Mouse (Mus musculus): ENCODE results near the gene Macrod2. TPM values are rescaled to one million over a fixed set of nuclear protein-coding genes. Genes with fewer than 3 reads are reported as not detected.

Macrod2 gene
- total and polyA plus RNA-seq, 2 experiments: 2.0 to 3.3 TPM

DNA sequence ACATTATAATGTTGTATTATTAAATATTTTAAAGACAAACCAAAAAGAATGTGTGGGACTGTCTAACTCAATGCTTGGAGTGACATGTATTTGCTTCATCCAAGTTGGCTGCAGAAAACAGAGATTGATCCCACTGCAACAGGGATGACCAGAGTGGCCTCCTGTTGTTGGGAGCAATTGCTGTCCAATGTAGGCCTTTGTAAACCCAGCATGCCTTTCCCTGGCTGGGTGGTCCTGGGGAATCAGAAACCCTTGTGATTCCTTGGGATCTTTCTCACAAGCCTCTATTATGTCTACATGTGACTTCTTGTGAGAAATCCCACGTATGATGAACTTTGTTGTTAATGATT lies 806.9 kb downstream of the Macrod2 start:
- Histone ChIP-seq H3K4me3 (ENCODE audit: insufficient read depth, low read depth, low read length) (no peak overlapping the region), H3K79me2 (ENCODE audit: control insufficient read depth, insufficient read depth, low read length) (no peaks in the 10 kb centered on the region), H3K4me1 (ENCODE audit: control insufficient read depth, insufficient read depth, low read length) (peaks cover 2% of the 10 kb centered on the region; the same call in 1 of the 2 replicates), H3K36me3 (ENCODE audit: control insufficient read depth, insufficient read depth, low read length) (no peaks in the 10 kb centered on the region), H3K27ac (replicated peaks; ENCODE audit: insufficient read depth, low read depth, low read length) (no peak overlapping the region), H3K27me3 (ENCODE audit: control insufficient read depth, insufficient read depth, low read length) (no peaks in the 10 kb centered on the region), H3K9ac (ENCODE audit: low read depth, low read length) (no peak overlapping the region)
- no peak for DNase-seq (ENCODE audit: extremely low read depth, low read depth, low spot score)
- TF ChIP-seq CTCF (IDR thresholded peaks at IDR 0.05; ENCODE audit: low read depth, low read length) (no peak), POLR2A (IDR thresholded peaks at IDR 0.05; ENCODE audit: extremely low read depth, insufficient read depth, low read length) (no peak)
- WGBS: 93% methylated on average over 1 of the region's 1 CpGs

DNA sequence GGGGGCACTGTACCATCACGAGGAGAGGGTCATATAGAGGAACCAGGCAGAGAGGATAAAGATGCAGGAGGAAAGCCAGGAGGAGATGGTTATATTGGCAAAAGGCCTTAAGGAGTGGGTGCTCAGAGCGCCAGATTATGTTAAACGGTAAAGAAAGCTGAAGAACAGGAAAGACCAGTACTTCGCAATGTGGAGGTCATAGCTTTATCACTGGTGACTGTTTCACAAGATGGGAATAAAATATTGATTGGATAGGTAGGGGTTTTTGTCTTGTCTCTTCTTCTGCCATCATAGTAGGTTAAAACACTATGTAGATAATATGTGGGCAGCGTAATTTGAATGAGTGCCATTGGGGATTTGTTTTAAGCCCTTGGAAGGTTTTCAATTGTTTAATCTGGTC lies 816.2 kb downstream of the Macrod2 start:
- Histone ChIP-seq H3K36me3 (ENCODE audit: control insufficient read depth, insufficient read depth, low read length) (no peaks in the 10 kb centered on the region), H3K27ac (replicated peaks; ENCODE audit: insufficient read depth, low read depth, low read length) (no peak overlapping the region), H3K27me3 (ENCODE audit: control insufficient read depth, insufficient read depth, low read length) (no peaks in the 10 kb centered on the region), H3K4me1 (ENCODE audit: control insufficient read depth, insufficient read depth, low read length) (no peaks in the 10 kb centered on the region), H3K79me2 (ENCODE audit: control insufficient read depth, insufficient read depth, low read length) (no peaks in the 10 kb centered on the region), H3K4me3 (ENCODE audit: insufficient read depth, low read depth, low read length) (no peak overlapping the region), H3K9ac (ENCODE audit: low read depth, low read length) (no peak overlapping the region)
- TF ChIP-seq POLR2A (IDR thresholded peaks at IDR 0.05; ENCODE audit: extremely low read depth, insufficient read depth, low read length) (no peak), CTCF (IDR thresholded peaks at IDR 0.05; ENCODE audit: low read depth, low read length) (no peak)
- DNase-seq (ENCODE audit: extremely low read depth, low read depth, low spot score): no peak
- 83% methylated on average over 5 of the region's 5 CpGs for whole genome bisulfite sequencing

DNA sequence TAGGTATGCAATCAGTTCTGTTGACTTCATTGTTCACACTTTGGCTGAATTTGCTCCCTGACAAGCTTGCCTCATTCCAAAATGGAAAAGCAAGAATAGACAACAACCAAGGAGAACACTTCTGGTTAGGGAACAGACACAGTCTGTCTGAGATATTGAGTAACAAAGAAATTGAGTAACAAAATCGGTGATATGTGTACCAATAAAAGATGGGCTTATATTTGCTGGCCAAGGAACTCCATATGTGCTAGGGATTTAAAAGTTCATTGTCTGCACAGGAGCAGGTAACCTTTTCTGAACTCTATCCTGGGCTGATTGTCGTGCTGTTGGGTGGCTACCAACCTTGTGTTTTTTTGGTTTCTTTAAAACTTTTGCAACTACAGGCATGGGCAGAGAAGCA lies 817.2 kb downstream of the Macrod2 start:
- H3K36me3 ChIP-seq (ENCODE audit: control insufficient read depth, insufficient read depth, low read length): no peaks in the 10 kb centered on the region
- no peaks in the 10 kb centered on the region for H3K27me3 ChIP-seq (ENCODE audit: control insufficient read depth, insufficient read depth, low read length)
- no peak for TF ChIP-seq CTCF (IDR thresholded peaks at IDR 0.05; ENCODE audit: low read depth, low read length)
- TF ChIP-seq POLR2A (IDR thresholded peaks at IDR 0.05; ENCODE audit: extremely low read depth, insufficient read depth, low read length): no peak
- no peak overlapping the region for H3K27ac ChIP-seq (replicated peaks; ENCODE audit: insufficient read depth, low read depth, low read length)
- no peak overlapping the region for H3K4me3 ChIP-seq (ENCODE audit: insufficient read depth, low read depth, low read length)
- no peak for DNase-seq (ENCODE audit: extremely low read depth, low read depth, low spot score)
- no peaks in the 10 kb centered on the region for H3K79me2 ChIP-seq (ENCODE audit: control insufficient read depth, insufficient read depth, low read length)
- H3K4me1 ChIP-seq (ENCODE audit: control insufficient read depth, insufficient read depth, low read length): no peaks in the 10 kb centered on the region
- 87% methylated on average over 2 of the region's 2 CpGs for WGBS
- no peak overlapping the region for H3K9ac ChIP-seq (ENCODE audit: low read depth, low read length)

DNA sequence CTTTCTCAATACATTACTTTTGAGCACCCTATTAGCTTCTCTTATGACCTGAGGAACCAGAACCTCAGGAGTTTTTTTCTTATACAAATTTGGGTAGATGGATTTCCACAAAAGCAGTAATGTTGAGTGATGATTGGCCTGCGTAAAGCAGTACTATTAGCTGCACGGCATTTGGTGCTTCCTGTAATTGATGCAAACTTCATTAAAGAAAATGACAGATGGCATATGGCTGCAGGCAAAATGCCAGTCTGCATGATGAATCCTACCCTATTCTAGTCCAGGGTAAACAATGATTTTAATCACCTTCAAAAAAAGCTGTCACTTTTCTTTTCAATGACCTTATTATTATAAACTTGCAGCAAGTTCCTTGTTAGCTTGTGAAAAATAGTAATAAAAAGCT lies 822.4 kb downstream of the Macrod2 start:
- Histone ChIP-seq H3K4me1 (ENCODE audit: control insufficient read depth, insufficient read depth, low read length) (no peaks in the 10 kb centered on the region), H3K79me2 (ENCODE audit: control insufficient read depth, insufficient read depth, low read length) (no peaks in the 10 kb centered on the region), H3K27ac (replicated peaks; ENCODE audit: insufficient read depth, low read depth, low read length) (no peak overlapping the region), H3K4me3 (ENCODE audit: insufficient read depth, low read depth, low read length) (no peak overlapping the region), H3K27me3 (ENCODE audit: control insufficient read depth, insufficient read depth, low read length) (no peaks in the 10 kb centered on the region), H3K36me3 (ENCODE audit: control insufficient read depth, insufficient read depth, low read length) (no peaks in the 10 kb centered on the region), H3K9ac (ENCODE audit: low read depth, low read length) (no peak overlapping the region)
- no peak for DNase-seq (ENCODE audit: extremely low read depth, low read depth, low spot score)
- 83% methylated on average over 2 of the region's 2 CpGs for WGBS
- TF ChIP-seq CTCF (IDR thresholded peaks at IDR 0.05; ENCODE audit: low read depth, low read length) (no peak), POLR2A (IDR thresholded peaks at IDR 0.05; ENCODE audit: extremely low read depth, insufficient read depth, low read length) (no peak)

DNA sequence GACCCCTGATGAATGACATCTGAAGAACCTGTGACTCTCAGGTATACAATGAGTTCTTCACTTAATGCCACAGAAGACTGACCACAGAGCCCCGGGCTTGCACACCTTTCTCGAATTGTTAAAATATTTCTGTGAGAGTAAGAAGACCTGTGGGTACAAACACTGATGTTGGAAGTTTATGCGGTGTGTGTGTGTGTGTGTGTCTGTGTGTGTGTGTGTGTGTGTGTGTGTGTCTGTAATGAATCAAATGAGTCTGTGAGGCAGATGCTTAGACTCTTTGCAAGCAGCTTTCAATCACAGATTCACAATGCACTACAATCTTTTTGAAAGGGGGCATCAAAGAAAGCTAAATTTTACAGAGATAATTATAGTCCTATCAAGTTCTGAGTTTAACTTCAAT lies 822.8 kb downstream of the Macrod2 start:
- no peaks in the 10 kb centered on the region for H3K4me1 ChIP-seq (ENCODE audit: control insufficient read depth, insufficient read depth, low read length)
- H3K27ac ChIP-seq (replicated peaks; ENCODE audit: insufficient read depth, low read depth, low read length): no peak overlapping the region
- H3K9ac ChIP-seq (ENCODE audit: low read depth, low read length): no peak overlapping the region
- H3K79me2 ChIP-seq (ENCODE audit: control insufficient read depth, insufficient read depth, low read length): no peaks in the 10 kb centered on the region
- H3K36me3 ChIP-seq (ENCODE audit: control insufficient read depth, insufficient read depth, low read length): no peaks in the 10 kb centered on the region
- DNase-seq (ENCODE audit: extremely low read depth, low read depth, low spot score): no peak
- 95% methylated on average over 3 of the region's 3 CpGs for WGBS
- H3K27me3 ChIP-seq (ENCODE audit: control insufficient read depth, insufficient read depth, low read length): no peaks in the 10 kb centered on the region
- TF ChIP-seq POLR2A (IDR thresholded peaks at IDR 0.05; ENCODE audit: extremely low read depth, insufficient read depth, low read length) (no peak), CTCF (IDR thresholded peaks at IDR 0.05; ENCODE audit: low read depth, low read length) (no peak)
- H3K4me3 ChIP-seq (ENCODE audit: insufficient read depth, low read depth, low read length): no peak overlapping the region

DNA sequence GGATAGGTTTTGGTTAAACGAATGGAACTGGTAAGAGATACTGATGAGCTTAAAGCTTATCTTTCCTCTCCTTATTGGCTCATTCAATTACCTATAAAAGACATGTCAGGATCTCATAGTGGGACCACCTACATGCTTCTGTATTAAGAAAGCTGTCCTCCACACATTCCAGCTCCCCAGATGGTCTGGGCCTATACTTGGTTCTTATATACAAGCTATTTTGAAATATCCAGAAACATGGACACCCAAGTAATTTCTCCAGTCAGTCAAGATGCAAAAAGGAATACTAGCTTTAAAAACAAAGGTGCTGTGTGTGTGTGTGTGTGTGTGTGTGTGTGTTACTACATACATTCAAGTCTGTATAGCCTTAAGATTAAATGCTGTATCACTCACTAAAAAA lies 833.7 kb downstream of the Macrod2 start:
- H3K79me2 ChIP-seq (ENCODE audit: control insufficient read depth, insufficient read depth, low read length): no peaks in the 10 kb centered on the region
- no peaks in the 10 kb centered on the region for H3K36me3 ChIP-seq (ENCODE audit: control insufficient read depth, insufficient read depth, low read length)
- TF ChIP-seq POLR2A (IDR thresholded peaks at IDR 0.05; ENCODE audit: extremely low read depth, insufficient read depth, low read length) (no peak), CTCF (IDR thresholded peaks at IDR 0.05; ENCODE audit: low read depth, low read length) (no peak)
- H3K27me3 ChIP-seq (ENCODE audit: control insufficient read depth, insufficient read depth, low read length): no peaks in the 10 kb centered on the region
- no peak overlapping the region for H3K9ac ChIP-seq (ENCODE audit: low read depth, low read length)
- H3K4me1 ChIP-seq (ENCODE audit: control insufficient read depth, insufficient read depth, low read length): no peaks in the 10 kb centered on the region
- DNase-seq (ENCODE audit: extremely low read depth, low read depth, low spot score): no peak
- 86% methylated on average over 1 of the region's 1 CpGs for WGBS
- H3K27ac ChIP-seq (replicated peaks; ENCODE audit: insufficient read depth, low read depth, low read length): no peak overlapping the region
- no peak overlapping the region for H3K4me3 ChIP-seq (ENCODE audit: insufficient read depth, low read depth, low read length)
